Mouse (Mus musculus): Measurements from ENCODE around the gene Rnf123. TPM values are rescaled to one million over a fixed set of nuclear protein-coding genes. Genes with fewer than 3 reads are reported as not detected.
"Not testable (repeated sequence)": the region's sequence is repeated elsewhere in the genome, so short reads cannot be mapped to it uniquely, and the experiment has no call there.

Gene Rnf123
- total RNA-seq, 2 experiments from 2014 or later: 91.1 to 94.2 TPM

- intact Hi-C loops (cut with DNase I): loop anchor here (5.0 kb wide), 1 partner anchor 89 kb away; no protein-coding TSS in a partner anchor
- DNase-seq (ENCODE audit: extremely low spot score in 1 of 2, low spot score in 2 of 2): no peak
Observed at GRCm38 (mm10) chr9:108051184-108051930, 31.8 kb downstream of the Rnf123 start.

- intact Hi-C loops (cut with DNase I): loop anchor here (5.0 kb wide), 2 partner anchors 87 to 147 kb away; no protein-coding TSS in a partner anchor
Observed at GRCm38 (mm10) chr9:108049561-108050251, 33.4 kb downstream of the Rnf123 start.

GRCm38 (mm10) chr9:108049016-108049455 is 34.1 kb downstream of the Rnf123 start, which contains the start of gene Gmppb:
Gene Gmppb (plus strand): TSS chr9:108049242.
- intact Hi-C loops (cut with DNase I): loop anchor here (5.0 kb wide), 1 partner anchor 147 kb away; no protein-coding TSS in a partner anchor
- peak; percentile 97 to 98 for DNase-seq (ENCODE audit: extremely low spot score in 1 of 2, low spot score in 2 of 2)

More at GRCm38 (mm10) chr9:108049561-108050251, 33.4 kb downstream of the Rnf123 start:
- DNase-seq (ENCODE audit: extremely low spot score in 1 of 2, low spot score in 2 of 2): no peak

- DNase-seq (ENCODE audit: extremely low spot score in 1 of 2, low spot score in 2 of 2): no peak
- intact Hi-C loops (cut with DNase I): loop anchor here (5.0 kb wide), 1 partner anchor 146 kb away; no protein-coding TSS in a partner anchor
Observed at GRCm38 (mm10) chr9:108048566-108048955, 34.6 kb downstream of the Rnf123 start.

GRCm38 (mm10) chr9:108047601-108048565 is 35.3 kb downstream of the Rnf123 start:
- intact Hi-C loops (cut with DNase I): loop anchor here (5.0 kb wide), 1 partner anchor 146 kb away; no protein-coding TSS in a partner anchor
- no peak for DNase-seq (ENCODE audit: extremely low spot score in 1 of 2, low spot score in 2 of 2)

- intact Hi-C loops (cut with DNase I): loop anchor here (5.0 kb wide), 1 partner anchor 144 kb away; no protein-coding TSS in a partner anchor
- DNase-seq (ENCODE audit: extremely low spot score in 1 of 2, low spot score in 2 of 2): no peak
Observed at GRCm38 (mm10) chr9:108046582-108046981, 36.6 kb downstream of the Rnf123 start.

- no peak for DNase-seq (ENCODE audit: extremely low spot score in 1 of 2, low spot score in 2 of 2)
- intact Hi-C loops (cut with DNase I): loop anchor here (5.0 kb wide), 1 partner anchor 143 kb away; no protein-coding TSS in a partner anchor
Observed at GRCm38 (mm10) chr9:108044751-108045492, 38.2 kb downstream of the Rnf123 start.

GRCm38 (mm10) chr9:108035331-108036156 is 47.6 kb downstream of the Rnf123 start:
- intact Hi-C loops (cut with DNase I): no loop called here

GRCm38 (mm10) chr9:108032126-108032525 is 51.0 kb downstream of the Rnf123 start:
- DNase-seq (ENCODE audit: extremely low spot score in 1 of 2, low spot score in 2 of 2): no peak
- intact Hi-C loops (cut with DNase I): no loop called here

More at GRCm38 (mm10) chr9:108035331-108036156, 47.6 kb downstream of the Rnf123 start:
- DNase-seq (ENCODE audit: extremely low spot score in 1 of 2, low spot score in 2 of 2): no peak

- no peak for DNase-seq (ENCODE audit: extremely low spot score in 1 of 2, low spot score in 2 of 2)
- intact Hi-C loops (cut with DNase I): no loop called here
Observed at GRCm38 (mm10) chr9:108027867-108028266, 55.3 kb downstream of the Rnf123 start.

- no peak for DNase-seq (ENCODE audit: extremely low spot score in 1 of 2, low spot score in 2 of 2)
- intact Hi-C loops (cut with DNase I): no loop called here
Observed at GRCm38 (mm10) chr9:108026584-108026983, 56.6 kb downstream of the Rnf123 start.

GRCm38 (mm10) chr9:108023216-108023615 is 59.9 kb downstream of the Rnf123 start:
- intact Hi-C loops (cut with DNase I): no loop called here
- DNase-seq (ENCODE audit: extremely low spot score in 1 of 2, low spot score in 2 of 2): no peak

GRCm38 (mm10) chr9:108020741-108021140 is 62.4 kb downstream of the Rnf123 start:
- no peak for DNase-seq (ENCODE audit: extremely low spot score in 1 of 2, low spot score in 2 of 2)
- intact Hi-C loops (cut with DNase I): no loop called here

- no peak for DNase-seq (ENCODE audit: extremely low spot score in 1 of 2, low spot score in 2 of 2)
Observed at GRCm38 (mm10) chr9:108017127-108017526, 66.0 kb downstream of the Rnf123 start.

GRCm38 (mm10) chr9:108013577-108013976 is 69.6 kb downstream of the Rnf123 start:
- DNase-seq (ENCODE audit: extremely low spot score in 1 of 2, low spot score in 2 of 2); intact Hi-C loops (cut with DNase I): not testable (repeated sequence)

More at GRCm38 (mm10) chr9:108017127-108017526, 66.0 kb downstream of the Rnf123 start:
- intact Hi-C loops (cut with DNase I): no loop called here

GRCm38 (mm10) chr9:108010385-108010784 is 72.8 kb downstream of the Rnf123 start:
- intact Hi-C loops (cut with DNase I): no loop called here
- DNase-seq (ENCODE audit: extremely low spot score in 1 of 2, low spot score in 2 of 2): no peak

- intact Hi-C loops (cut with DNase I): no loop called here
- DNase-seq (ENCODE audit: extremely low spot score in 1 of 2, low spot score in 2 of 2): no peak
Observed at GRCm38 (mm10) chr9:108008041-108008440, 75.1 kb downstream of the Rnf123 start.
